Mouse (Mus musculus) G1E (cell line): ENCODE measurements at regions not wholly inside any gene's neighbourhood (a gene's known extent, or its start where the extent isn't known, plus 50 kb on each side); places are given as distances from the start of the nearest gene placed in this dataset.

Source experiments
- CTCF ChIP-seq: IDR thresholded peaks from 2 replicates; pipeline ENCODE4 v1.5.1; 2012; ENCODE audit warnings: low read depth, low read length, inconsistent platforms, mixed read lengths
- GATA1 ChIP-seq: IDR thresholded peaks from 2 replicates; pipeline ENCODE4 v1.6.1; 2012; ENCODE audit warnings: borderline replicate concordance, low read length, inconsistent platforms, mixed read lengths
- POLR2AphosphoS5 ChIP-seq: IDR thresholded peaks from 2 replicates; pipeline ENCODE4 v1.6.1; 2012; ENCODE audit warnings: low read depth, low read length, inconsistent platforms; ENCODE audit not compliant: insufficient replicate concordance

DNA sequence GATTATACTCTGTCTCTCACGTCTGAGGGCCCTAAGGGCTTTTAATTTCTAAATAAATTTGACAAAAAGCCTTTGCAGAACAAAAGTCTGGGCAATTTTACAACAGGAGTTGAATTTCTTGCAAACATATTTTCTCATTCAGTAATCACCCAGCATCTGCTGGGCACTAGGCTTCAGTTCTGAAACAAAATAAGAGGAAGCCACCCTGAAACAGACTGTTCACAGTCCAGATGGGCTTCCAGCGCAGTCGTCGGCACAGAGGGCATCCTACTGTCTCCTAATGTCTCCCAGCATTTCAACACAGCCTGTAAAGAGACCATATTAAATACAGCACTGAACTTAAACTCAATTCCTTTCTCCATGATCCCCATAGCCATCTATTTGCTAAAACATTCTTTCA, 324.5 kb upstream of the Trib2 start:
- TF ChIP-seq POLR2AphosphoS5 (no peak), CTCF (no peak), GATA1 (no peak)
